In the genomic region with DNA sequence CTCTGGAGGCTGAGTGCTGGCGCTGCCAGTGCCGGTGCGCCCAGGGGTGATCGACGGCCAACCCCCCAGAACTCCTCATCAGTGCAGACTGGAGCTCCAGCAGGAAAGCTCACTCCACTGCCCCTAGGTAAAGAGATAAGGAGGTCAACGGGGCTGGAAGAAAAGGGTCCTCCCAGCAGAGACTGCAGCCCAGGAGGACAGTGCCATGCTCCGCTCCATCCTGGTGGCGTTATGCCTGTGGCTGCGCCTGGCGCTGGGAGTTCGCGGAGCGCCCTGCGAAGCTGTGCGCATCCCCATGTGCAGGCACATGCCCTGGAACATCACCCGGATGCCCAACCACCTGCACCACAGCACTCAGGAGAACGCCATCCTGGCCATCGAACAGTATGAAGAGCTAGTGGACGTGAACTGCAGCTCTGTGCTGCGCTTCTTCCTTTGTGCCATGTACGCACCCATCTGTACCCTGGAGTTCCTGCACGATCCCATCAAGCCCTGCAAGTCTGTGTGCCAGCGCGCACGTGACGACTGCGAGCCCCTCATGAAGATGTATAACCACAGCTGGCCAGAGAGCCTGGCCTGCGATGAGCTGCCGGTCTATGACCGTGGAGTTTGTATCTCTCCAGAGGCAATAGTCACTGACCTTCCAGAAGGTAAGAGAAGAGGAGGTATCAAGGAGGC, we compare ENCODE assay signal across 8 mouse cellular contexts. TPM values are rescaled to one million over a fixed set of nuclear protein-coding genes. Genes with fewer than 3 reads are reported as not detected.
DNase-seq lines count a peak whose midpoint lies in the region; ATAC-seq and TF ChIP-seq lines count a peak whose summit lies in the region.

No protein-coding gene starts in this region.

- H3K4me1 ChIP-seq in lung, embryonic 16.5 days (replicated peaks; ENCODE audit: control insufficient read depth, insufficient read depth, low read length): peaks cover 7% of the 10 kb centered on the region
- H3K4me1 ChIP-seq in forebrain, embryonic 15.5 days: peaks cover 13% of the 10 kb centered on the region
- H3K4me1 ChIP-seq in limb, embryonic 14.5 days (ENCODE audit: control insufficient read depth, insufficient read depth, low read length): no peaks in the 10 kb centered on the region; the same call in 1 of the 2 replicates
- H3K4me1 ChIP-seq in stomach, embryonic 14.5 days (ENCODE audit: control insufficient read depth, insufficient read depth, low read length): no peaks in the 10 kb centered on the region

- H3K4me3 ChIP-seq in lung, embryonic 16.5 days (ENCODE audit: low read length): peak overlapping the region; percentile 53
- H3K4me3 ChIP-seq in forebrain, embryonic 15.5 days: peak overlapping the region; percentile 46
- peak overlapping the region; percentile 46 for H3K4me3 ChIP-seq in limb, embryonic 14.5 days (replicated peaks; ENCODE audit: low read length)
- H3K4me3 ChIP-seq in stomach, embryonic 14.5 days (ENCODE audit: low read depth, low read length): peak overlapping the region; percentile 39

- no peak for TF ChIP-seq POLR2A in limb, embryonic 14.5 days (IDR thresholded peaks at IDR 0.05; ENCODE audit: borderline replicate concordance, extremely low read depth, insufficient read depth, insufficient read length)

- H3K4me2 ChIP-seq in lung, embryonic 16.5 days (ENCODE audit: low read depth, low read length): peak overlapping the region; percentile 94
- H3K4me2 ChIP-seq in forebrain, embryonic 15.5 days (replicated peaks): peak overlapping the region; percentile 80
- H3K4me2 ChIP-seq in limb, embryonic 14.5 days (replicated peaks; ENCODE audit: low read depth, low read length, severe bottlenecking): peak overlapping the region; percentile 86
- peak overlapping the region; percentile 89 for H3K4me2 ChIP-seq in stomach, embryonic 14.5 days (replicated peaks; ENCODE audit: low read depth, low read length)

- ATAC-seq in lung, embryonic 16.5 days (ENCODE audit: low read depth): no peak
- ATAC-seq in forebrain, embryonic 15.5 days (replicated peaks): peak; percentile 27
- ATAC-seq in limb, embryonic 14.5 days (ENCODE audit: low FRiP score, low read depth): 0 out of 2 replicates have a peak, but pooled peaks have one; percentile 6
- peak; percentile 15; the same call in 1 of the 2 replicates for ATAC-seq in stomach, embryonic 14.5 days (ENCODE audit: insufficient number of reproducible peaks, insufficient read depth, low FRiP score, low read depth)

- no peak overlapping the region for H3K27ac ChIP-seq in lung, embryonic 16.5 days (ENCODE audit: low read length)
- H3K27ac ChIP-seq in forebrain, embryonic 15.5 days (replicated peaks): no peak overlapping the region
- H3K27ac ChIP-seq in limb, embryonic 14.5 days (replicated peaks; ENCODE audit: low read depth, low read length): no peak overlapping the region
- no peak overlapping the region for H3K27ac ChIP-seq in stomach, embryonic 14.5 days (ENCODE audit: low read length)

- no peaks in the 10 kb centered on the region for H3K36me3 ChIP-seq in lung, embryonic 16.5 days (ENCODE audit: control insufficient read depth, insufficient read depth, low read length)
- no peaks in the 10 kb centered on the region for H3K36me3 ChIP-seq in forebrain, embryonic 15.5 days
- H3K36me3 ChIP-seq in limb, embryonic 14.5 days (ENCODE audit: control insufficient read depth, insufficient read depth, low read length): no peaks in the 10 kb centered on the region
- H3K36me3 ChIP-seq in stomach, embryonic 14.5 days (ENCODE audit: control insufficient read depth, insufficient read depth, low read length): no peaks in the 10 kb centered on the region

- H3K9me3 ChIP-seq in lung, embryonic 16.5 days (ENCODE audit: control insufficient read depth, low read length): no peaks in the 10 kb centered on the region
- no peaks in the 10 kb centered on the region for H3K9me3 ChIP-seq in forebrain, embryonic 15.5 days
- H3K9me3 ChIP-seq in limb, embryonic 14.5 days (ENCODE audit: control insufficient read depth, low read length): no peaks in the 10 kb centered on the region
- no peaks in the 10 kb centered on the region for H3K9me3 ChIP-seq in stomach, embryonic 14.5 days (ENCODE audit: control insufficient read depth, low read depth, low read length)

- peaks cover 8% of the 10 kb centered on the region for H3K27me3 ChIP-seq in lung, embryonic 16.5 days (ENCODE audit: control insufficient read depth, insufficient read depth, low read depth, low read length)
- H3K27me3 ChIP-seq in forebrain, embryonic 15.5 days: no peaks in the 10 kb centered on the region
- H3K27me3 ChIP-seq in limb, embryonic 14.5 days (ENCODE audit: control insufficient read depth, insufficient read depth, low read length): peaks cover 18% of the 10 kb centered on the region; the same call in 1 of the 2 replicates
- peaks cover 5% of the 10 kb centered on the region for H3K27me3 ChIP-seq in stomach, embryonic 14.5 days (ENCODE audit: control insufficient read depth, insufficient read depth, low read length)

- peak; percentile 8 to 13 for DNase-seq in adrenal gland, postnatal 36 days
- DNase-seq in adrenal gland, postnatal 10 days: no peak
- no peak for DNase-seq in lung, postnatal 10 days
- no peak for DNase-seq in limb, embryonic 14.5 days (ENCODE audit: low spot score)
- DNase-seq in thymus, postnatal 0 days (ENCODE audit: low spot score): no peak

- 15% methylated on average over 29 of the region's 30 CpGs for WGBS in lung, embryonic 16.5 days
- 21% methylated on average over 30 of the region's 30 CpGs for WGBS in forebrain, embryonic 15.5 days
- 24% methylated on average over 24 of the region's 30 CpGs for WGBS in limb, embryonic 14.5 days
- 19% methylated on average over 30 of the region's 30 CpGs for WGBS in stomach, embryonic 14.5 days

- H3K9ac ChIP-seq in lung, embryonic 16.5 days (ENCODE audit: low read length): peak overlapping the region; percentile 59
- peak overlapping the region; percentile 43 for H3K9ac ChIP-seq in forebrain, embryonic 15.5 days (replicated peaks)
- H3K9ac ChIP-seq in limb, embryonic 14.5 days (ENCODE audit: low read depth, low read length, severe bottlenecking): peak overlapping the region; percentile 52
- H3K9ac ChIP-seq in stomach, embryonic 14.5 days (replicated peaks; ENCODE audit: low read depth, low read length): peak overlapping the region; percentile 21; the same call in 1 of the 2 replicates

RNA-seq across cellular contexts. Expression of a gene that starts 0.5 kb away (rescaled TPM):
- 1 to 10 TPM; 3.1 to 4.0 TPM for total RNA-seq in adrenal gland, postnatal 36 days (2021)
- 1 to 10 TPM; 6.6 to 7.2 TPM for total RNA-seq in adrenal gland, postnatal 10 days (2021)
- polyA plus RNA-seq in lung, embryonic 16.5 days (2015; fragmentation: Nextera tagmentation; extraction: Ambion mirVana): 0.92 and 0.97 TPM in 2 replicates
- 2.0 and 2.8 TPM in 2 replicates for polyA plus RNA-seq in forebrain, embryonic 15.5 days (2015; fragmentation: Nextera tagmentation; extraction: Ambion mirVana)
- 6.7 and 6.9 TPM in 2 replicates for polyA plus RNA-seq in limb, embryonic 14.5 days (2012; rRNA removed)
- 4.5 and 7.1 TPM in 2 replicates for polyA plus RNA-seq in limb, embryonic 14.5 days (2014; fragmentation: Nextera tagmentation; extraction: Ambion mirVana)
- polyA plus RNA-seq in stomach, embryonic 14.5 days (2014; fragmentation: Nextera tagmentation; extraction: Ambion mirVana): 5.2 and 5.4 TPM in 2 replicates
- 0.48 and 0.53 TPM in 2 replicates for polyA plus RNA-seq in thymus, postnatal 0 days (2015; fragmentation: Nextera tagmentation; extraction: Ambion mirVana)

RNA-seq across cellular contexts. Expression of a gene that starts 3.6 kb away (rescaled TPM):
- 10 to 100 TPM; 17.2 to 20.1 TPM for total RNA-seq in adrenal gland, postnatal 36 days (2021)
- 10 to 100 TPM; 12.5 to 18.4 TPM for total RNA-seq in adrenal gland, postnatal 10 days (2021)
- polyA plus RNA-seq in lung, embryonic 16.5 days (2015; fragmentation: Nextera tagmentation; extraction: Ambion mirVana): 22.5 TPM in 2 replicates
- polyA plus RNA-seq in forebrain, embryonic 15.5 days (2015; fragmentation: Nextera tagmentation; extraction: Ambion mirVana): 24.5 and 25.1 TPM in 2 replicates
- polyA plus RNA-seq in limb, embryonic 14.5 days (2012; rRNA removed): 12.4 and 13.1 TPM in 2 replicates
- 16.3 and 16.5 TPM in 2 replicates for polyA plus RNA-seq in limb, embryonic 14.5 days (2014; fragmentation: Nextera tagmentation; extraction: Ambion mirVana)
- 20.8 and 21.2 TPM in 2 replicates for polyA plus RNA-seq in stomach, embryonic 14.5 days (2014; fragmentation: Nextera tagmentation; extraction: Ambion mirVana)
- 4.3 and 4.4 TPM in 2 replicates for polyA plus RNA-seq in thymus, postnatal 0 days (2015; fragmentation: Nextera tagmentation; extraction: Ambion mirVana)

Comparison
In these comparisons a context has a peak if more than half of its experiments do, and no peak if none do; other contexts are left out.
1. DNase-seq: peak in adrenal gland, postnatal 36 days (2 of 2); none in adrenal gland, postnatal 10 days (single experiment), lung, postnatal 10 days (single experiment), limb, embryonic 14.5 days (single experiment) and thymus, postnatal 0 days (single experiment).
2. Peak in every context shown above with its lines, with median percentiles within 50 percentile points of each other: H3K4me2 ChIP-seq, H3K4me3 ChIP-seq and H3K9ac ChIP-seq.